Mouse (Mus musculus) forebrain, embryonic 10.5 days (tissue): ENCODE data around the gene Ralgapa2. TPM values are rescaled to one million over a fixed set of nuclear protein-coding genes. Genes with fewer than 3 reads are reported as not detected.
"Not testable (repeated sequence)": the region's sequence is repeated elsewhere in the genome, so short reads cannot be mapped to it uniquely, and the experiment has no call there.

Experiments used
- DNase-seq: peaks from one replicate; pipeline ENCODE4 v3.0.0-alpha.2; 2017; ENCODE audit warnings: low spot score; ENCODE audit errors: extremely low spot score
- H3K27ac ChIP-seq: fragments of 300-500 bp; sonication (generic); 2 replicates; pipeline ENCODE4 v1.5.1; 2016; ENCODE audit warnings: mild to moderate bottlenecking
- H3K27me3 ChIP-seq: fragments of 300-500 bp; sonication (generic); 2 replicates; pipeline ENCODE4 v1.6.1; 2016; ENCODE audit warnings: mild to moderate bottlenecking; ENCODE audit not compliant: poor library complexity, severe bottlenecking
- H3K36me3 ChIP-seq: fragments of 300-500 bp; sonication (generic); replicated peaks from 2 replicates; pipeline ENCODE4 v1.6.1; 2016; ENCODE audit warnings: mild to moderate bottlenecking, moderate library complexity
- H3K4me1 ChIP-seq: fragments of 300-500 bp; sonication (generic); 2 replicates; pipeline ENCODE4 v1.6.1; 2016
- H3K4me3 ChIP-seq: fragments of 300-500 bp; sonication (generic); 2 replicates; pipeline ENCODE4 v1.5.1; 2016; ENCODE audit warnings: mild to moderate bottlenecking, moderate library complexity
- H3K9me3 ChIP-seq: fragments of 300-500 bp; sonication (generic); 2 replicates; pipeline ENCODE4 v1.6.1; 2016; ENCODE audit warnings: mild to moderate bottlenecking, moderate library complexity
- WGBS: fragments of 180-500 bp; shearing (Covaris S2); methylation state at CpG from one replicate; pipeline ENCODE4 v1.1.7; 2016; 5-methylcytosine and 5-hydroxymethylcytosine counted together
- polyA plus RNA-seq: library from polyadenylated mRNA; unstranded; fragments of >200 nt; fragmentation: Nextera tagmentation; extraction: Ambion mirVana; gene quantifications from 2 replicates; pipeline ENCODE4 v1.2.1, GENCODE M21; 2016

Gene Ralgapa2
- polyA plus RNA-seq, 1 experiment from 2014 or later = 9.9 TPM

GRCm38 (mm10) chr2:146491830-146492610, 20.1 kb downstream of the Ralgapa2 start:
- WGBS = 94% methylated on average over 5 of the region's 5 CpGs
- Histone ChIP-seq H3K36me3 (peaks cover 5% of the 10 kb centered on the region; the same call in 1 of the 2 replicates), H3K9me3 (no peaks in the 10 kb centered on the region), H3K4me1 (peaks cover 7% of the 10 kb centered on the region), H3K27ac (no peak overlapping the region), H3K4me3 (no peak overlapping the region), H3K27me3 (no peaks in the 10 kb centered on the region)
- DNase-seq = no peak

GRCm38 (mm10) chr2:146490926-146491325, 21.2 kb downstream of the Ralgapa2 start:
- no peak for DNase-seq
- H3K27ac ChIP-seq = no peak overlapping the region
- WGBS = 100% methylated on average over 1 of the region's 1 CpGs
- no peaks in the 10 kb centered on the region for H3K9me3 ChIP-seq
- H3K27me3 ChIP-seq = no peaks in the 10 kb centered on the region
- H3K4me1 ChIP-seq = peaks cover 7% of the 10 kb centered on the region
- peaks cover 5% of the 10 kb centered on the region; the same call in 1 of the 2 replicates for H3K36me3 ChIP-seq
- H3K4me3 ChIP-seq = no peak overlapping the region

GRCm38 (mm10) chr2:146488291-146488690, 23.9 kb downstream of the Ralgapa2 start:
- no peak overlapping the region for H3K4me3 ChIP-seq
- no peaks in the 10 kb centered on the region for H3K27me3 ChIP-seq
- no peaks in the 10 kb centered on the region for H3K4me1 ChIP-seq
- peaks cover 20% of the 10 kb centered on the region for H3K36me3 ChIP-seq
- no peaks in the 10 kb centered on the region for H3K9me3 ChIP-seq
- no peak overlapping the region for H3K27ac ChIP-seq
- no peak for DNase-seq
- 94% methylated on average over 3 of the region's 3 CpGs for WGBS

GRCm38 (mm10) chr2:146482859-146483258, 29.3 kb downstream of the Ralgapa2 start:
- Histone ChIP-seq H3K36me3 (peaks cover 40% of the 10 kb centered on the region), H3K4me1 (no peaks in the 10 kb centered on the region), H3K9me3 (no peaks in the 10 kb centered on the region), H3K4me3 (no peak overlapping the region), H3K27me3 (no peaks in the 10 kb centered on the region), H3K27ac (no peak overlapping the region)
- DNase-seq = no peak

GRCm38 (mm10) chr2:146477491-146477890, 34.7 kb downstream of the Ralgapa2 start:
- Histone ChIP-seq H3K36me3 (peaks cover 27% of the 10 kb centered on the region), H3K27ac (no peak overlapping the region), H3K9me3 (no peaks in the 10 kb centered on the region), H3K4me3 (no peak overlapping the region), H3K4me1 (no peaks in the 10 kb centered on the region), H3K27me3 (no peaks in the 10 kb centered on the region)
- WGBS = 90% methylated on average over 4 of the region's 4 CpGs
- DNase-seq = no peak

GRCm38 (mm10) chr2:146476428-146476972, 35.6 kb downstream of the Ralgapa2 start:
- DNase-seq = no peak
- WGBS = 93% methylated on average over 6 of the region's 6 CpGs
- Histone ChIP-seq H3K4me1 (no peaks in the 10 kb centered on the region), H3K36me3 (peaks cover 24% of the 10 kb centered on the region), H3K27me3 (no peaks in the 10 kb centered on the region), H3K27ac (no peak overlapping the region), H3K4me3 (no peak overlapping the region), H3K9me3 (no peaks in the 10 kb centered on the region)

- H3K9me3 ChIP-seq = no peaks in the 10 kb centered on the region
- H3K27ac ChIP-seq = no peak overlapping the region
- no peaks in the 10 kb centered on the region for H3K27me3 ChIP-seq
- no peaks in the 10 kb centered on the region for H3K4me1 ChIP-seq
- peaks cover 24% of the 10 kb centered on the region for H3K36me3 ChIP-seq
- no peak for DNase-seq
- no peak overlapping the region for H3K4me3 ChIP-seq
Observed at GRCm38 (mm10) chr2:146476001-146476400, 36.1 kb downstream of the Ralgapa2 start.

GRCm38 (mm10) chr2:146470947-146471346, 41.2 kb downstream of the Ralgapa2 start:
- Histone ChIP-seq H3K27me3 (no peaks in the 10 kb centered on the region), H3K4me1 (no peaks in the 10 kb centered on the region), H3K27ac (no peak overlapping the region), H3K36me3 (no peaks in the 10 kb centered on the region), H3K9me3 (no peaks in the 10 kb centered on the region), H3K4me3 (no peak overlapping the region)
- 85% methylated on average over 5 of the region's 5 CpGs for WGBS
- DNase-seq = no peak

- Histone ChIP-seq H3K27ac (no peak overlapping the region), H3K36me3 (no peaks in the 10 kb centered on the region), H3K27me3 (no peaks in the 10 kb centered on the region), H3K4me1 (no peaks in the 10 kb centered on the region), H3K4me3 (no peak overlapping the region), H3K9me3 (no peaks in the 10 kb centered on the region)
- no peak for DNase-seq
- WGBS = 66% methylated on average over 12 of the region's 12 CpGs
Observed at GRCm38 (mm10) chr2:146469707-146470420, 42.3 kb downstream of the Ralgapa2 start.

GRCm38 (mm10) chr2:146468898-146469297, 43.2 kb downstream of the Ralgapa2 start:
- no peaks in the 10 kb centered on the region for H3K36me3 ChIP-seq
- no peaks in the 10 kb centered on the region for H3K4me1 ChIP-seq
- no peak for DNase-seq
- WGBS = 95% methylated on average over 2 of the region's 2 CpGs
- H3K9me3 ChIP-seq = no peaks in the 10 kb centered on the region
- H3K27me3 ChIP-seq = no peaks in the 10 kb centered on the region
- H3K27ac ChIP-seq = no peak overlapping the region
- no peak overlapping the region for H3K4me3 ChIP-seq

GRCm38 (mm10) chr2:146468016-146468415, 44.1 kb downstream of the Ralgapa2 start:
- Histone ChIP-seq H3K4me3 (no peak overlapping the region), H3K4me1 (no peaks in the 10 kb centered on the region), H3K27ac (no peak overlapping the region), H3K9me3 (no peaks in the 10 kb centered on the region), H3K27me3 (no peaks in the 10 kb centered on the region), H3K36me3 (no peaks in the 10 kb centered on the region)
- DNase-seq = no peak
- WGBS = 91% methylated on average over 4 of the region's 4 CpGs

- not testable (repeated sequence) for H3K4me1 ChIP-seq, H3K9me3 ChIP-seq, H3K36me3 ChIP-seq, H3K4me3 ChIP-seq, H3K27me3 ChIP-seq, DNase-seq, H3K27ac ChIP-seq
- WGBS = 74% methylated on average over 3 of the region's 3 CpGs
Observed at GRCm38 (mm10) chr2:146466811-146467210, 45.3 kb downstream of the Ralgapa2 start.

- Histone ChIP-seq H3K27me3 (no peaks in the 10 kb centered on the region), H3K9me3 (no peaks in the 10 kb centered on the region), H3K4me3 (no peak overlapping the region), H3K27ac (no peak overlapping the region), H3K36me3 (no peaks in the 10 kb centered on the region), H3K4me1 (no peaks in the 10 kb centered on the region)
- DNase-seq = no peak
- 93% methylated on average over 2 of the region's 2 CpGs for WGBS
Observed at GRCm38 (mm10) chr2:146457494-146457893, 54.6 kb downstream of the Ralgapa2 start.
